Mouse (Mus musculus) layer of hippocampus, adult 18-20 months (tissue): ENCODE measurements around the gene Arl6ip5. TPM values are rescaled to one million over a fixed set of nuclear protein-coding genes. Genes with fewer than 3 reads are reported as not detected.

Experiments
- DNase-seq, 2 experiments: peaks; one replicate each; pipeline ENCODE4 v3.0.0; 2022; ENCODE audit warnings: low spot score in 2 of 2
- long read RNA-seq: library from polyadenylated mRNA; stranded (forward); transcript quantifications from one replicate; pipeline ENCODE4 v2.0.0, GENCODE M21; 2021
- total RNA-seq, 2 experiments: library from RNA; stranded (reverse); gene quantifications; 2 replicates each; pipeline ENCODE4 v1.2.3; 2021

Gene Arl6ip5
- total RNA-seq: 100 to 1,000 TPM; 179 to 187 TPM
- long read RNA-seq, transcript Arl6ip5-201 (3 exons, 1,442 nt): major isoform, 109 of 115 reads
- long read RNA-seq, partial matches to known transcripts: 1 of 115 reads
- long read RNA-seq, other reads (novel, unspliced or antisense): 5 of 115 reads

GRCm38 (mm10) chr6:97210191-97210961 lies at the start of gene Arl6ip5:
Gene Arl6ip5 (plus strand): TSS chr6:97210689.
- peak; percentile 89 to 94 for DNase-seq

- no peak for DNase-seq
Measured at GRCm38 (mm10) chr6:97175716-97176115, 34.8 kb upstream of the Arl6ip5 start.

DNA sequence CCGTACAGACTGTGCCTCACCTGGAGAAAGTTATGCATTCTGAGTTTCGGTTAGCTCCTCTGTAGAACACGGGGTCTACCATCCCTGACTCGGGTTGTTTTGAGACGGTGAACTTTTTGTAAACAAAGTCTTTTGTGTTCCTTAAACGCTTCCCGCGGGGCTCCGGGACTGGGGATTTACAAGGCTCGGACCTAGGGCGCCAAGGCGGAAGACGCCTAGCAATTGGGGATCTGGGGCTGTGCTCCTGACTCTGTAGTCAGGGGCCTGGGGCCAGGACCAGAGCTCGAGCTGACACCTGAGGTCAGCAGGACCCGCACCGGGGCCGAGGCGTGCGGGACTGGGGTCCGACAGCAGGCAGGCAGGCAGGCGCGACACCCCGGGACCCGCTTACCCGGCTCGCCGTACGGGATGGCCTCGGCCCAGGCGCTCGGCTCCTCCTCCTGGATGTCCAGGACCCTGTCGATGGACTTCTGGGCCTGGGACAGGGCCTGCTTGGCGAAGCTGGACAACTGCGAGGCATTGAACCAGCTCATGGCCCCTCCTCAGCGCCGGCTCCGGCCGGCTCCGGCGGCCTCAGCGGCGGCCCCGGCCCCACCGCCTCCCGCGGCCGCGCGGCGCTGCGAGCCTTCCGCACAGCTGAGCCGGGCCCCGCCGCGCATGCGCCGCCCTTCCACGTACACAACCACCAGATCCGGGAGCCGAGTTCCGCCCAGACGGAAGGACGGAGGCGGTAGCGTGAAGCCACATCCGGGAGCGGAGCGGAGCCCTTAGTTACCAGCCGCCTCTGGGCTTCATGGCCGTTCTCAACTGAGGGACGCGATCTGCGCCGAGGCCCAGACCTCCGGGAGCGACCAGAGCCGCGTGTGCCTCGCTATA lies 31.8 kb upstream of the Arl6ip5 start, which contains the start of gene Tmf1:
Gene Tmf1, minus strand, starts transcription at position 632 of the 876 bp plus-strand sequence.
- DNase-seq: peak; percentile 94 to 97

DNA sequence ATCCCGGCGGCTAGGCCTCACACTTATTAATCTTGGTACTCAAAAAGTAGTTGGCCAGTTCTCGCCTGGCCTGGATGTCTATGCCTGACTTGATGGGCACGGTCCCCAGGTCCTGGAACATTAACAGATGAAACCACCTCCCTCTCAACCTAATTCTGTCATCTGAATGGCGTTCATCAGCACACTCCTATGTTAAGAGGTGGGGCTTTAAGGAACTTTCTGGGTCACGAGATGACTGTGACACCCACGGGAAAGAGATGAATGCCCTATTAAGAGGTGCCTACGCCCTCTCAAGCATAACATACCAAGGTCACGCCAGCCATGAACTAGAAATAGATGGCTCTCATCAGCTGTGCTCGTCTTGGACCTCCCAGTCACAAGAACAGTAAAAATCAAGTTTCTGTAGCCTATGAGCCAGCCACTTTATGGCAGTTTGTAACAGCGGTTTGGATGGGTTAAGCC lies 31.1 kb upstream of the Arl6ip5 start:
- no peak for DNase-seq

DNA sequence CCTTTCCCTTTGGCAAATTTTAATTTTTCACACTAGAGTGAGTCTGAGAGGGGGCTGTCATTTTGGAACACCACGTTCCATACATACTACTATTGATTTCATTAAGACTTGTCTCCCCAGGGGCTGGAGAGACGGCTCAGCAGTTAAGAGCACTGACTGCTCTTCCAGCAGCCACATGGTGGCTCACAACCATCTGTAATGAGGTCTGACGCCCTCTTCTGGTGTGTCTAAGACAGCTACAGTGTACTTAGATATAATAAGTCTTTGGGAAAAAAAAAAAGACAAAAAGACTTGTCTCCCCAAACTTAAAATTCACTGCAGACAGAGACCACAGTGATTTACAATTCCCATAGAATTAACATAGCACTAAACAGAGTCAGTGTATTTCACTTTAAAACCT lies 10.1 kb upstream of the Arl6ip5 start:
- DNase-seq: no peak

DNA sequence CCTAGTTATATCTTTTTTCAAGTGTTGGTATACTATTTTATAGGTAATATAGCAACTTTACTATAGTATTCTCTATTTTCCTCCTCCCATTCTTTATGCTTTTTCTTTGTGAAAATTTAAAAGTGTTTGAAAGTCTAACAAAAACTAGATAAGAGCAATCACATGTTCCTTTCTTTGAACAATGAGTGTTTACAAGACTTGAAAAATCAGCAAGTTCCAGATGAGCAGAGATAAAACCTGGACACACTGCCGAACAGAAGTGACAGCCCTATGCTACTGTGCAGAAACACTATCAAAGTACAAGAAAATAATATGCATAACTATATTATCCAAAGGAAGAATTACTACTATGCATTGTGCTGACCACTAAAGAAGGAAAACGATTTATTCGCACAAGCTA lies 8.0 kb upstream of the Arl6ip5 start:
- DNase-seq: no peak

- DNase-seq: no peak
Measured at GRCm38 (mm10) chr6:97204252-97204869, 6.1 kb upstream of the Arl6ip5 start.

- DNase-seq: no peak
Measured at GRCm38 (mm10) chr6:97204952-97205351, 5.5 kb upstream of the Arl6ip5 start.

- peak; percentile 98 to 99 for DNase-seq
Measured at GRCm38 (mm10) chr6:97205439-97205885, 5.0 kb upstream of the Arl6ip5 start, which contains the start of gene Uba3. Gene Uba3 (minus strand): TSS chr6:97205647.

GRCm38 (mm10) chr6:97207085-97207484 lies 3.4 kb upstream of the Arl6ip5 start:
- no peak for DNase-seq

GRCm38 (mm10) chr6:97208406-97208805 lies 2.1 kb upstream of the Arl6ip5 start:
- no peak for DNase-seq

DNA sequence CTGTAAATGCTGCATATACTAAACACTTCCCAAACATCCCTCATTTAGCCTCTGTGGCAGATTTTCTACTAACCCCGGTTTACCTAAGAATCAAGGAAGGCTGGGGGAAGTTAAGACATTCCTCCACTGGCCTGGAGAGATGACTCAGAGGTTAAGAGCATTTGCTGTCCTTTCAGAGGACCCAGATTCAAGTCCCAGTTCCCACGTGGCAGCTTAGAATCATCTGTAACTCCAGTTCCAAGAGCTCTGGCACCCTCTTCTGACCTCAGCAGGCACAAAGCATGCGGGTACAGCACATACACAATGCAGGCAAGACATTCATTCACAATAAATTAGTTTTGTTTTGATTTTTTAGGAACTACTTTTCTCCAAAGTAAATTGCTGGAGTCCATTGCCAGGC lies 1.3 kb upstream of the Arl6ip5 start:
- no peak for DNase-seq

- no peak for DNase-seq
Measured at GRCm38 (mm10) chr6:97209751-97210150, 738 bp upstream of the Arl6ip5 start.

GRCm38 (mm10) chr6:97210962-97211601 lies 593 bp downstream of the Arl6ip5 start:
- peak in 1 of 2 experiments; percentile 26 for DNase-seq

DNA sequence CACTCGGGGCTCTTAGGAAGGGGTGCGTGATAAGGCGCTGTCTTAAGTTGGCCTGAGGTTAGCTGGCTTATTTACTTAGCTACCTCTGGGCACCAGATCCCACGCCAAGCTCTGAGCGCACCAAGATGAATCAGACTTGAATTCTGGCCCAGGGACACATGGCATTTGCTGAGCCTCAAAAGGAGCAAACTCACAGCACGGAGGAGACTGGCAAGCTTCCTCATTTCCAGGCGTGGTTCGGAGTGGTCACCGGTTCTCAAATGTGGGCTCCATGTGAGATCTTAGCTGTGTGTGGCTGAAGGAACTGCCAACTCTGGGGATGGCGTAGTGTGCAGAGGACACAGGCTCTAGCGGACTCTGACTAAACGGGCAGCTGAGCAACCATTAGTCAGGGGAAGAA lies 1.5 kb downstream of the Arl6ip5 start:
- DNase-seq: peak; percentile 25 to 50

GRCm38 (mm10) chr6:97216154-97216821 lies 5.8 kb downstream of the Arl6ip5 start:
- DNase-seq: no peak

GRCm38 (mm10) chr6:97220672-97221071 lies 10.2 kb downstream of the Arl6ip5 start:
- DNase-seq: no peak

DNA sequence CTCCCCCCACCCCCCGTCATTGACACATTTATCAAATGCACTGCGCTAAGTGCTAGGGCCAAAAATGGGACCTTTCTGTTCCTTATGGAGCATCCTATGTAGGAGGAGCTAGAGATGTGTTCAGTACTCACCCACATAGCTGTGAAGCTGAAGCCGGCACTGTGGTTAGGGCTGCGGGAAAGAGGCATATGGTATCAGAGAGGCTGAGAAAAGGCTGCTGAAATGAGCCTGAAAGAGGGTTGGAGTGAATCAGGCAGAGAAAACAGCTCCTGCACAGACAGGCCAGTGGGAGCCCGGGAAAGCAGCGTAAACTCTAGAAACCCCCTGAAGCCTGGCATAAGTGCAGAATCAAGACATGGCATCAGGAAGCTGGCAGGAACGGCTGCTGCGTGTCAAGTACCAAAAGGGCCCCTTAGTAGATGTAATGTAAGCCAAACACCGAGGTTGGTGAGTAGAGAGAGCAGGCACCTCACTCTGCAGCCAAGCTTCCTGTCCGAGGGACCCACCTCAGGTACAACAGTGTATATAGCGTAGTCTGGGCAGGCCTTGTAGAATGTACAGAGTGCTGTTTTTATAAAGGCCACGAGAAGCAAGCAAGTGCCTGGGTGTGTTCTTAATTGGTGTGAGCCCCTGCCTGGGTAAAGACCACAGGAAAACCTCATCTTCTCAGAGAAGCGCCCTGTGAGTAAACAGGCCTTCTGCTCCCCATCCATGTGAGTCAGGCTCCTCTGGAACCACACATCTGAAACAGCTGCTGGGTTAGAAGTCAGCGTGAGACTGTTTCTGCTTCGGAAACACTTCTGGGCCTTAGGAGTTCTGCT lies 10.9 kb downstream of the Arl6ip5 start:
- peak; percentile 57 to 82 for DNase-seq

GRCm38 (mm10) chr6:97222321-97222720 lies 11.8 kb downstream of the Arl6ip5 start:
- DNase-seq: no peak
